Mouse (Mus musculus) 416B (cell line): Measurements from ENCODE around the gene Zfp383.
"Not testable (repeated sequence)": the region's sequence is repeated elsewhere in the genome, so short reads cannot be mapped to it uniquely, and the experiment has no call there.

Experiments
- DNase-seq: peaks from one replicate; pipeline ENCODE4 v3.0.0; 2011; ENCODE audit warnings: low read depth

Gene Zfp383

DNA sequence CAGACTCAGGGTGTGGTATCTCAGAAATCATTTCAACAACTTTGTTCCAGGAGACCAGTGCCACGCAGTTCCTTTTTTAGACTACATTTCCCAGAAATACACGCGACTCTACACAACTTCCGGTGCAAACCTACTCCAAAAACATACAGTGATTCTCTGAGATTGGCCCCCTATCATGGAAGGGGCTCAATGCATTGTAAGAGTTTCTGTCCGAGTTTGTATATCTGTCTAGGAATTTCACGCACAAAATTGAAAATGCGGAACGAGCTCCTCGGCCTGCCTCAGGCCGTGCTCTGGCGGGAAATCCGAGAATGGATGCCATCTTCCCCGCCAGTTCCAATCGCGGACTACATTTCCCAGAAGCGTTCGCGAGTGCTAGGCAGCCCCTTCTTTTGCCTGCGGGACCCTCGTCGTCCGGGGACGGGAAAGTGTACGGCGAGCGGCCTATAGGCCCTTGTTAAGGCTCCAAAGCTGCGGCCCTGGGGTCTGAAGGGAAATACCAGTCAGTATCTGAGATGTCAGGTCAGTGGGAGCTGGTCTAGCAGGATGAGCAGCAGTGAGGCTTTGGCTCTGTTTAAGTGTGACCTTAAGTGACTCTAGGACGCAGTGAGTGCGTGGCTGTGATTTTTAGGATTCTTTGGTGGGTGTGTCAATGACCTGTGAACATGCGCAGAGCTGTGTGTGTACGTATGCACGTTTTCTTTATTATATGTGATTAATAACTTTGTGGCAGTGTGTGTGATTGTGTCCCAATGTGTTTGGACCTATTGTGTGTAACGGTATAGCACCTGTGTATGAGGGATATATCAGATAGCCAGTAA is at the start of gene Zfp383:
Gene Zfp383, plus strand, starts transcription at position 94 of the 821 bp plus-strand sequence.
- DNase-seq = peak; percentile 87

GRCm38 (mm10) chr7:29859532-29860517 is 48.2 kb upstream of the Zfp383 start, which contains the start of gene Zfp420:
TSS of gene Zfp420 (plus strand) at chr7:29859979.
- peak; percentile 93 for DNase-seq

DNA sequence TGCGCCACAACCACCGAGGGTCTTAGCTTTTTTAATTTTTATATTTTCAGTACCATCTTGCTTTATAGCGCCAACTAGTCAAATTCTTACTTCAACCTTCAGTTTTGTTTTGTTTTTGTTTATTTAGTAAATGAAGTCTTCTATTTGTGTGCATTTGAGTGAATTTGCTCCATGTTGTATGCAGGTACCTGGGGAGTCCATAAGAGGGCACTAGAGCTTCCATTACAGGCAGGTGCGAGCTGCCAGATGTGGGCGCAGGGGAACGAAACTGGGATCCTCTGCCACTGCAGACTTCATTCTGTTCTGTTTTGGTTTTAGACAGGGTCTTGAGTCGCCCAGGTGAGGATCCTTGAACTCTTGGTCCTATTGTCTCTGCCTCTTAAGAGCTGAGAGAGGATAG is 46.4 kb upstream of the Zfp383 start:
- DNase-seq = peak; percentile 70

DNA sequence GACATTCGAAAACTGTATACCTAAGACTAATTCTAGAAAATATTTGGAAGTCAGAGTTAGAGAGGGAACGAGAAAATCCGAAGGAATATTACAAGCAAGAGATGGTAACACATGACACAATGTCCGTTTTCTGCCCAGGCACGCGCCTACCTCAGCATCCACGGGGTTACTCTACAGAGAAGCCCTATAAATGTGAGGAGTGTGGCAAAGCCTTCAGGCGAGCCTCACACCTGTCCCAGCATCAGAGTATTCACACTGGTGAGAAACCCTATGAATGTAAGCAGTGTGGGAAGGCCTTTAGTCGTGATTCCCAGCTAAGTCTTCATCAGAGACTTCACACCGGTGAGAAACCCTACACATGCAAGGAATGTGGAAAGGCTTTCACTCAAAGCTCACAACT is 33.8 kb upstream of the Zfp383 start:
- no peak for DNase-seq

DNA sequence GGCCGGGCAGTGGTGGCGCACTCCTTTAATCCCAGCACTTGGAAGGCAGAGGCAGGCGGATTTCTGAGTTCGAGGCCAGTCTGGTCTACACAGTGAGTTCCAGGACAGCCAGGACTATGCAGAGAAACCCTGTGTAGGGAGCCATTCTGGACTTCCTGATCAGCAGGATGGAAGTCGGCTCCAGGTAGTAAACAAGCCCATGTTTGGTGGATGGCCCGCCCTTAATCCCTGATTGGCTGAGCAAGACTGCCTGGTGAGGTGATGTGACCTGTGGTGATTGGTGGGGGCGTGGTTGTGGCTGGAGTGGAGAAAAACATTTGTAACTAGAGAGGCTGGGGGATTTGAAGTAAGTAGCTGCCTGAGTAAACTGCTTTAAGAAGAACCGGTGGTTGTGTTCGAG is 30.5 kb upstream of the Zfp383 start:
- DNase-seq = not testable (repeated sequence)

GRCm38 (mm10) chr7:29880056-29880455 is 28.0 kb upstream of the Zfp383 start:
- DNase-seq = no peak

GRCm38 (mm10) chr7:29880916-29881315 is 27.1 kb upstream of the Zfp383 start:
- DNase-seq = no peak

DNA sequence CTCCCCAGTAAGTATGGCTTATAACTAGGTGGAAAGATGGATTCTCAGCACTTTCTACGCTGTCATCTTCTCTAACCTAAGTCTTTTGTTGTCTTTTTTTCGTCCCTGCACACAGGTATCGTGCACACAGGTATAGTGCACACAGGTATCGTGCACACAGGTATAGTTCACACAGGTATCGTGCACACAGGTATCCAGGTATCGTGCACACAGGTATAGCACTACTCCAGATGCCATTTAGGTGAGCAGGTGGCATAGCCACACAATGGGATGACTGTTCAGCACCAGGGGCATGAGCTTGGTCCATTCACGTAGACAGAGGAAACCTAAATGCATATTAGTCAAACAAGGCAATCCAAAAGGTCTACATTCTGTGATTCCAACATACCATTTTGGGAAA is 17.5 kb upstream of the Zfp383 start:
- DNase-seq = no peak

- no peak for DNase-seq
Observed at GRCm38 (mm10) chr7:29892756-29893155, 15.3 kb upstream of the Zfp383 start.

GRCm38 (mm10) chr7:29898351-29898750 is 9.7 kb upstream of the Zfp383 start:
- no peak for DNase-seq

DNA sequence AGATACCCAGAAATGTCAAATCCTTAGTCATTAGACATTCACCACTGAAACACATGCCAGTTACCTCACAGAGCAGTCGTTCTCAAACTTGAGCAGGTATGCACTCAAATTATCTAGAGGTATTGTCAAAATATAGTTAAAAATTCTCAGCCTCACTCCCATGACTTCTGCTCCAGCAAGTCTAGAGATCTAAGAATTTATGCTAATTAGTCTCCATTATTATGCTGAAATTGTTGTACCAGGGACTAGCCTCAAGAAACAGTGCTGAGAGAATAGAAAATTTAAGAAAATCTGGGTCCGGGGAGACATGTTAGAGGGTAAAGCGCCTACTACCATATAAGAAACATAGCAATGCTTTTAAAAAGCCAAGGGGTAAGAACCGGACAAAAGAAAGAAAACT is 3.9 kb upstream of the Zfp383 start:
- no peak for DNase-seq

- peak; percentile 95 for DNase-seq
Observed at GRCm38 (mm10) chr7:29905966-29906681, 1.9 kb upstream of the Zfp383 start, which contains the start of gene Zfp27. TSS of gene Zfp27 (minus strand) at chr7:29906572.

- no peak for DNase-seq
Observed at GRCm38 (mm10) chr7:29906682-29907058, 1.4 kb upstream of the Zfp383 start.

DNA sequence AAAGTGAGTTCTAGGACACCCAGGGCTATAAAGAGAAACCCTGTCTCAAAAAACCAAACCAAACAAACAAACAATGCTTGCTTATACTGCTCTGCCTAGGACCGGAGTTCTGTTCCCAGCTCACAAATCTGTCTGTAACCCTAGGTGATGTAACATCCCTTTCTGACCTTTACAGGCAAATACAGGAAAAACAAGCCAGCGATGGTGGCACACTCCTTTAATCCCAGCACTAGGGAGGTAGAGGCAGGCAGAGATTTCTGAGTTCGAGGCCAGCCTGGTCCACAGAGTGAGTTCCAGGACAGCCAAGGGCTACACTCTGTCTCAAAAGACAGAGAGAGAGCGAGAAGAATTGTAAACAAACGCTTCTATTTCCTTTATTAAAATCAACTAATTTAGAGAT is 817 bp upstream of the Zfp383 start:
- DNase-seq = peak; percentile 31

GRCm38 (mm10) chr7:29910252-29910651 is 2.2 kb downstream of the Zfp383 start:
- no peak for DNase-seq

- no peak for DNase-seq
Observed at GRCm38 (mm10) chr7:29912172-29912571, 4.1 kb downstream of the Zfp383 start.

- DNase-seq = no peak
Observed at GRCm38 (mm10) chr7:29917371-29918061, 9.5 kb downstream of the Zfp383 start.

GRCm38 (mm10) chr7:29918062-29918453 is 10.0 kb downstream of the Zfp383 start:
- DNase-seq = no peak

DNA sequence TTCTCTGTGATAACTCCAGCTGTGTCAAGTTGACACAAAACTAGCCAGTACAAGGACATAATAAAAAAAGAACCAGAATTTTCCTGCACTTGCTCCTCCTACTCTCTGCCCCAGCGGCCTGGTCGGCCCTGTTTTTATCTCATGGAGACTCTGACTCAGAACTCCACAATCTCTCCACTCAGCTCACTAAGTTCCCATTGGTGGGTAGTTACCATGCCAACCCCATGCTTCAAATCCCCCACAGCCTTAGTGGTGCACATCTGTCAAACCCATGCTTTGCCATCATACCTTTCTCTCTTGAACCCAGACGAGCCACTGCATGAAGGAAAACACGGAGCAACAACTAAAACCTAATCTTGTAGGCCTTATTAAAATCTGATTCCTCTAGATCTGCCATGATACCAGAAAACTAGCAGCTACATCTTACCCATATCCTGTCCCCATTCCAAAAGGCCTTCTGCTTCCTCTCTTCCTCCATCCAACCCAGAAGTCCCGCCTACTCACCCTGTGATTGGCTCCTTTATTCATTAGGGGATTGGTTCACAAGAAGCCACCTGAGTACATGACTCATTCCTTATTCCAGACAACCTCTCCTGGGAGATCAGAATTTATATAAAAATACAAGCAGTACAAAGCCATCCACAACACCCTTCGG is 13.5 kb downstream of the Zfp383 start:
- no peak for DNase-seq

GRCm38 (mm10) chr7:29922780-29923179 is 14.8 kb downstream of the Zfp383 start:
- DNase-seq = no peak

GRCm38 (mm10) chr7:29938856-29939255 is 30.8 kb downstream of the Zfp383 start:
- no peak for DNase-seq
